Mouse (Mus musculus): ENCODE measurements around the gene Gna12. TPM values are rescaled to one million over a fixed set of nuclear protein-coding genes. Genes with fewer than 3 reads are reported as not detected.

Gna12 gene
- polyA plus RNA-seq, 1 experiment from 2014 or later: 23.9 TPM

DNA sequence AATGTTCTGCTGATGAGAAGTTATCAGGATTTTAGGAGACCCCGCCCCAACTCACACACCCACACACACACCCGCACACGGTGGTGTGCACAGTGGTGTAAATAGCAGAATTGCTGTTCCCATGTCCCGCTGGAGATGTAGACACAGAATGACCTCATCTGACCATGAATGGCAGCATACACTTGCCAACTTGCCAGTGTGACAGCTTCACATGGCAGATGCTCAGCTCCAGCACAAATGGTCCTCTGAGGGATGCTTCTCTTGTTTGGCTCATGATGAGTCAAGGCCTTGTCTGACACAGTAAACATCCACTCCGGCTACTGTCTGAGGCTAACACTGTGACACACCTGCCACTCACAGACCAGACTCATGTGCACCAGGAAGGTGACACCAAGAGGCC is 61.9 kb downstream of the Gna12 start:
- Histone ChIP-seq H3K4me2 (no peak overlapping the region), H3K27me3 (no peaks in the 10 kb centered on the region), H3K9ac (peak overlapping the region; percentile 45; the same call in 1 of the 2 replicates), H3K36me3 (replicated peaks) (peaks cover 2% of the 10 kb centered on the region; the same call in 1 of the 2 replicates), H3K4me3 (replicated peaks) (no peak overlapping the region), H3K4me1 (peaks cover 37% of the 10 kb centered on the region), H3K9me3 (no peaks in the 10 kb centered on the region), H3K27ac (peak overlapping the region; percentile 86)
- 84% methylated on average over 5 of the region's 5 CpGs for WGBS
- ATAC-seq (ENCODE audit: low FRiP score): no peak

DNA sequence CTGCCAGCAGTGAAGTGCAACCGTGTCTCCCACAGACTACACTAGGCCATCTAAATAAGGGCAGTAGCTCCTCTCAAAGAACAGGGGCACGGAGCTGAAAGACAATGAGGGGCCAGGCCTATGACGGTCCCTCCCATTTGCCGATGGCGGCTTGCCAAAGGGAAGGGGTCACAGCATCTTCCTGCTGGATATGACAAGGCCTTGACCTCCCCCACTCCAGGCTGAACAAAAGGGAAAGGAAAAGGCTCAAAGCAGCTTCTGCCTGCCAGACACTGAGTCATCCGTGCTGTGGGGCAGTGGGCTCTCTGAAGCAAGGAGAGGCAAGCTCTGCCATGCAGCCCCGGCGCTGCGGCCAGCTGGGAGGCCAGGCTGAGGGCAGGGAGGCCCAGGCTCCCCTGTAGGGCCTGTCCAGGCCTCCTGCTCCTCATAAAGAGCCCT is 62.5 kb downstream of the Gna12 start:
- Histone ChIP-seq H3K36me3 (replicated peaks) (peaks cover 2% of the 10 kb centered on the region; the same call in 1 of the 2 replicates), H3K4me3 (replicated peaks) (no peak overlapping the region), H3K9ac (peak overlapping the region; percentile 45; the same call in 1 of the 2 replicates), H3K27me3 (no peaks in the 10 kb centered on the region), H3K9me3 (no peaks in the 10 kb centered on the region), H3K27ac (peak overlapping the region; percentile 86), H3K4me1 (peaks cover 37% of the 10 kb centered on the region), H3K4me2 (peak overlapping the region; percentile 6; the same call in 1 of the 2 replicates)
- no peak for ATAC-seq (ENCODE audit: low FRiP score)
- 17% methylated on average over 9 of the region's 9 CpGs for WGBS

DNA sequence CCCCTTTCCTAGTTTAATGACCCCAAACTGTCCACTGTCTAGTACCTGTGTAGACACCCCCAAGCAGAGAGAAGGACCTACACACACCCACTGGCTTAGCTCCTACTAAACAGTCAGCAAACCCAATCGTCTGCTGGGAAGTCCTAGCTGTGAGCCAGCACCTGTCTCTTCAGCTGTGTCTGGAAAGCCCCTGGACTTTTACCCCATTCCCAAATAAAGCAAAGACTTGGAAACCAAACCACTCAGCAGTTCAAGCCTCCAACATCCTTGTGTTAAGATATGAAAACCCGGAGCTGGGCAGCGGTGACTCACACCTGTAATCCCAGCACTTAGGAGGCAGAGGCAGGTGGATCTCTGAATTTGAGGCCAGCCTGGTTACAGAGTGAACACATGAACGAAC is 63.7 kb downstream of the Gna12 start:
- Histone ChIP-seq H3K4me3 (replicated peaks) (no peak overlapping the region), H3K9ac (no peak overlapping the region), H3K36me3 (replicated peaks) (peaks cover 9% of the 10 kb centered on the region), H3K27ac (no peak overlapping the region), H3K9me3 (no peaks in the 10 kb centered on the region), H3K4me2 (no peak overlapping the region), H3K27me3 (no peaks in the 10 kb centered on the region), H3K4me1 (peaks cover 29% of the 10 kb centered on the region)
- 90% methylated on average over 4 of the region's 4 CpGs for WGBS
- ATAC-seq (ENCODE audit: low FRiP score): no peak

DNA sequence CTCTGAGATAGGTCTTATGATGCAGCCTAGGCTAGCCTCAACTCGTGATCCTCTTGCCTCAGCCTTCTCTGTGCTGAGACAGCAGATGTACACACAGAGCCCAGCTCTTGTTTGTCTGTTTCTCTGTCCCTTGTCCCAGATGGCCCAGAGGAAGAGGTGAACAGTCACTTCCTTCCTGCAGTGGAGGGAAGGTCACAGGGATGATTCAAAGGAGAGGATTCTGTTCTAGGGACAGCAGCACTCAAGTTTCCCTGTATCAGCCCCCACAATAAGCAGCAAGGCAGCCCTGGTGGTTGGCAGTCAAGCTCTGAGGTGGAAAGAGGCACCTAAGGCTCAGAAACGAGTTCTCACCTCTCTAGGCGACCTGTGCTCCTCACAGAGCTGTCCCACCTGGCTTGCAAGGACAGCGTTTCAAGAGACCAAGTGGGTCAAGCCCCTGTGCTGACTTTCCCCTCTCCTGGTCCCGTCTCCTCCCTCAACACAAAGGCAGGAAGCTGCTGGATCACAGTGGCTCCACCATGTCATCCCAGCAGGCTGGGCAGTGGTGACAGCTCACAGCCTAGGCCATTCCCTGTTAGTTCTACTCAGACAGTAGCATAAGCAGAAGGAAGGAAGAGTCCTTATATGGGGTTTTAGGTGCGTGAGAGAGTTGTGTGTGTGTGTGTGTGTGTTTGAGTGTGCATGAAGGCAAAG is 65.2 kb downstream of the Gna12 start:
- no peaks in the 10 kb centered on the region for H3K27me3 ChIP-seq

DNA sequence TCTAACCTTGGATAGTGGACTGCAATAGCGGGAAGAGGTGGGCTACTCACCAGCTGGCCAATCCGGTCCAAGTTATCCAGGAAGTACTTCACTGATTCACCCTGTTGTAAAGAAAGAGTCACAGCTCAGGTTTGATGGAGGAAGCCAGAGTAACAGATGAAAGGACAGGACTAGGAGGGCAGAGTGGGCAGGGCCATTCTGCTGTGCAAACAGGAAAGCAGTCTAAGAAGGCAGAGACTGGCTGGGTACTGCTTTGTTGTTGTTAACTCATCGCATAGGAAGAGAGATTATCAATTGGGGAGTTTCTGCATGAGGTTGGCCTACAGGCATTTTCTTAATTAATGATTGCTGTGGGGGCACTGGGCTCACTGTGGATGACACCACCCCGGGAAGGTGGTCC is 67.7 kb downstream of the Gna12 start:
- no peak overlapping the region for H3K27ac ChIP-seq
- H3K9ac ChIP-seq: no peak overlapping the region
- 89% methylated on average over 4 of the region's 4 CpGs for WGBS
- no peak overlapping the region for H3K4me3 ChIP-seq (replicated peaks)
- peaks cover 44% of the 10 kb centered on the region for H3K36me3 ChIP-seq (replicated peaks)
- no peaks in the 10 kb centered on the region for H3K9me3 ChIP-seq
- no peak for ATAC-seq (ENCODE audit: low FRiP score)
- H3K27me3 ChIP-seq: no peaks in the 10 kb centered on the region
- H3K4me1 ChIP-seq: peaks cover 4% of the 10 kb centered on the region
- H3K4me2 ChIP-seq: no peak overlapping the region

More for the DNA sequence above, 65.2 kb downstream of the Gna12 start:
- H3K9me3 ChIP-seq: no peaks in the 10 kb centered on the region
- WGBS: 74% methylated on average over 6 of the region's 6 CpGs
- H3K4me2 ChIP-seq: no peak overlapping the region
- peak overlapping the region; percentile 37 for H3K27ac ChIP-seq
- no peak overlapping the region for H3K4me3 ChIP-seq (replicated peaks)
- no peak overlapping the region for H3K9ac ChIP-seq
- peaks cover 20% of the 10 kb centered on the region for H3K36me3 ChIP-seq (replicated peaks)
- no peak for ATAC-seq (ENCODE audit: low FRiP score)
- peaks cover 21% of the 10 kb centered on the region for H3K4me1 ChIP-seq

DNA sequence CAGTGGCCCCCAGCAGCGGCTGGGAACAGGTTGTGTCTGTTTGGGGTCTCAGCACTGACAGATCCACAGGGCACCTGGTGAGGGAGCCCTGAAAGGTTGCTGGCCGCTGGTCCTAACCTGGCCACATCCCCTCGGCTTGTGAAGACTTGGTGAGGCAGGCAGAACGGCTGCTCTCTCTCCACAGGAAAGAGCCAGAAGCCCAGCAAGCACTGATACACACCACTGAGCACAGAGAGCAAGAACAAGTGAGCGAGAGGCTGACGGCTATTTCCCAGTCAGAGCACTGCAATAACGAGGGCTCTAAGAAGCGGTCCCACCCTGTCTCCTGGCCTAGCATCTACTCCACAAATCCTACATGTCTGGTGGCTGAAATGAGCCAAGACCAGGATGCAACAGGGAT is 71.4 kb downstream of the Gna12 start:
- Histone ChIP-seq H3K9me3 (no peaks in the 10 kb centered on the region), H3K27me3 (no peaks in the 10 kb centered on the region), H3K4me2 (no peak overlapping the region), H3K36me3 (replicated peaks) (peaks cover 42% of the 10 kb centered on the region), H3K4me3 (replicated peaks) (no peak overlapping the region), H3K9ac (no peak overlapping the region), H3K4me1 (no peaks in the 10 kb centered on the region), H3K27ac (no peak overlapping the region)
- WGBS: 75% methylated on average over 8 of the region's 8 CpGs
- ATAC-seq (ENCODE audit: low FRiP score): no peak

DNA sequence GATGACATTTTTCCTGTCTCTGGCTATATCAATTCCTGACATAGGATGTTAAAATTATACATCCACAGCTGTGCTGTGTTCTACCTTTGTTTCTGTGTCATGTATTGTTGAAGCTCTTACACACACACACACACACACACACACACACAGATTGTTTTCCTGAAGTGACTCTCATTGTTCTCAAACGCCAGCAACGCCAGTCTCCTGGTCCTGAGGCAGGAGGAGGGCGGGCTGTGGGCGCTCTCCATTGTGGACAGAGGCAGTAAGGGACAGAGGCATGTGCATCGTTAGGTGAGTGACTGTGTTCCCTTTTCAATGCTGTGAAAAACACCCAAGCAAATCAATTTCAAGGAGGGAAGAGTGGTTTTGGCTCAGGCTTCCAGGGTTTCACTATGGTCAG is 77.0 kb downstream of the Gna12 start:
- 53% methylated on average over 5 of the region's 5 CpGs for WGBS
- no peak overlapping the region for H3K4me2 ChIP-seq
- peaks cover 8% of the 10 kb centered on the region; the same call in 1 of the 2 replicates for H3K36me3 ChIP-seq (replicated peaks)
- no peak for ATAC-seq (ENCODE audit: low FRiP score)
- H3K4me3 ChIP-seq (replicated peaks): no peak overlapping the region
- H3K27me3 ChIP-seq: no peaks in the 10 kb centered on the region
- H3K4me1 ChIP-seq: peaks cover 7% of the 10 kb centered on the region; the same call in 1 of the 2 replicates
- no peak overlapping the region for H3K9ac ChIP-seq
- peaks cover 9% of the 10 kb centered on the region; the same call in 1 of the 2 replicates for H3K9me3 ChIP-seq
- no peak overlapping the region for H3K27ac ChIP-seq

DNA sequence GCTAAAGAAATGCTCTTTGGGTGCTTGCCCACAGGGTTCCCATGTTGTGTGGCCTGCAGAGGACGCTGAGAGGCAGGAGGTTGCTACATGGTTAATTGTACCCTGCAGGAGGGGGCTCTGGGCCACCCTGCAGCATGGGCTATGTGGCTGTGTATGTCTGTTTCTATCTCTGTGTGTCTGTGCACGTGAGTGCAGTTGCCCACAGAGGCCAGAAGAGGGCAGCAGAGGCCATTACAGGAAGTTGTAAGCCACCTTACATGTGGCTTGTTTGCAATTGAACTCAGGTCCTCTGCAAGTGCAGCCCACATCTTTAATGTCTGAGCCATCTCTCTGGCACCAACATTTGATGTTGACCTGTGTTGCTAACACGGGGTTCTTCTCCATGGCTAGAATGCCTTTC is 77.6 kb downstream of the Gna12 start:
- H3K36me3 ChIP-seq (replicated peaks): peaks cover 4% of the 10 kb centered on the region; the same call in 1 of the 2 replicates
- H3K27ac ChIP-seq: no peak overlapping the region
- H3K9me3 ChIP-seq: peaks cover 9% of the 10 kb centered on the region; the same call in 1 of the 2 replicates
- ATAC-seq (ENCODE audit: low FRiP score): no peak
- H3K9ac ChIP-seq: no peak overlapping the region
- H3K4me3 ChIP-seq (replicated peaks): no peak overlapping the region
- H3K27me3 ChIP-seq: no peaks in the 10 kb centered on the region
- H3K4me1 ChIP-seq: peaks cover 7% of the 10 kb centered on the region; the same call in 1 of the 2 replicates
- WGBS: 94% methylated on average over 3 of the region's 3 CpGs
- H3K4me2 ChIP-seq: no peak overlapping the region

DNA sequence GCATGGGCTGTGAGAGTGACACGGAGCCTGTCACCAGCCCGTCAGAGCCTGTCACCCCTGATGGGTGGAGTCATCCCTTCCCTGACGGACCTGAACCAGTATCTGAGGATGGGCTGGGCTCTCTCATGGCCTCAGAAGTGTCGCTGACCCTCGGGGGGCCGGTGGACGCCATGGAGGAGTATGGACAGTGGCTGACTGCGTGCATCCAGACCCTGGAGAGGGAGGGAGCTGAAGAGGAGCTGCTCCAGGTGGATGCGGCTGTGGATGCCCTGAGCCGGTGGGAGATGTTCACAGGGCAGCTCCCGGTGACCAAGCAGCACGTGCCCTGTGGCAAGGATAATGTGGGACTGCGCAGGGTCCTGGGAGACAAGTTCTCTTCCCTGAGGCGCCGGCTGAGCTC is 78.2 kb downstream of the Gna12 start:
- Histone ChIP-seq H3K9me3 (peaks cover 9% of the 10 kb centered on the region; the same call in 1 of the 2 replicates), H3K9ac (no peak overlapping the region), H3K4me2 (no peak overlapping the region), H3K4me1 (peaks cover 7% of the 10 kb centered on the region; the same call in 1 of the 2 replicates), H3K36me3 (replicated peaks) (peaks cover 3% of the 10 kb centered on the region; the same call in 1 of the 2 replicates), H3K27me3 (no peaks in the 10 kb centered on the region), H3K27ac (no peak overlapping the region), H3K4me3 (replicated peaks) (no peak overlapping the region)
- ATAC-seq (ENCODE audit: low FRiP score): no peak
- WGBS: 93% methylated on average over 15 of the region's 15 CpGs

DNA sequence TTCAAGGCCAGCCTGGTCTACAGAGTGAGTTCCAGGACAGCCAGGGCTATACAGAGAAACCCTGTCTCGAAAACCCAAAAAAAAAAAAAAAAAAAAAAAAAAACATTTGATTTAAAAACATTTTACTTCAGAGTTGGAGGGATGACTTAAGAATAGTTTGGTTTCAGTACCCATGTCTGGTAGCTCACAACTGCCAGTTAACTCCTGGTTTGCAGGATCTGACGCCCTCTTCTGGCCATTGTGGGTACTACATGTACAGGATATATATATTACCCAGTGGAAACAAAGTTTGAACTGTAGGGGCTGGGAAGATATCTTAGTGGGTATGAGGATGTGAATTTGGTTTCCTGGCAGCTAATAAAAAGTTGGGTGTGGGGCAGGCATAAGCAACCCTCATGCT is 79.3 kb downstream of the Gna12 start:
- Histone ChIP-seq H3K4me3 (replicated peaks) (no peak overlapping the region), H3K36me3 (replicated peaks) (peaks cover 3% of the 10 kb centered on the region; the same call in 1 of the 2 replicates), H3K9ac (no peak overlapping the region), H3K4me1 (peaks cover 12% of the 10 kb centered on the region), H3K27ac (no peak overlapping the region), H3K27me3 (no peaks in the 10 kb centered on the region), H3K9me3 (peaks cover 9% of the 10 kb centered on the region; the same call in 1 of the 2 replicates), H3K4me2 (no peak overlapping the region)
- ATAC-seq (ENCODE audit: low FRiP score): no peak
- 3% methylated on average over 1 of the region's 2 CpGs for WGBS

DNA sequence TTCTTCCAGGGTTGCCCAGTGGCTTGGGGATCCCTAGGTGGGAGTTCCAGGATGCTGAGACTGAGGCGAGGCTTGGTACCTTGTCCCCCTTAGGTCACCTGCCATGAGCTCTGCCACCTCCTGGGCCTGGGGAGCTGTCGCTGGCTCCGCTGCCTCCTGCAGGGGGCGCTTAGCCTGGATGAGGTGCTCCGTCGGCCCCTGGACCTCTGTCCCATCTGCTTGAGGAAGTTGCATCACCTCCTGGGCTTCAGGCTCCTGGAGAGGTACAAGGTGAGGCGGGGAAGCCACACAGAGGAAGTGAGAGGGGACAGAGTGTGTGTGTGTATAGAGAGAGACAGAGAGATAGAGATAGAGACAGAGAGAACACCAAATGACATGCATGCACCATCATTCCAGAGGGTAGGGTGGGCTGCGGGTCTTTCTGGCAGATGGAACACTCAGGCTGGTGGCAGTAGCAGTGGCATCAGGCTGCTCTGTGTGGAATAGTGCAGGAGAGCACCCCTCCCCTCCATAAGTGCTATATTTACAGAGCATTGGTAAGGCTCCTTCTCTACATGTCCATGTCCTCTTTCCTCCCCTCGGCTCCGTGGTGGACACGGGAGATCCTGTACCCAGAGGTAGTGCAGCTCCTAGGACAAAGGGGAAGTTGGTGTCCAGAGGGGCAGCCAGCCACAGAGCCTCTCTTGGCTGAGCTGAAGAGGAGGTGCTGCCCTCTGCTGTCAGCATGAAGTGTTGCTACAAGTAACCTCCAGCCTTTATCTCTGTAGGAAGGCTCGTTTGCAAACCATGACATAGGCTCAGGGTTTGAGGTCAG is 81.0 kb downstream of the Gna12 start:
- peak overlapping the region; percentile 26 for H3K4me3 ChIP-seq (replicated peaks)
- H3K9me3 ChIP-seq: peaks cover 9% of the 10 kb centered on the region; the same call in 1 of the 2 replicates
- H3K27ac ChIP-seq: peak overlapping the region; percentile 27; the same call in 1 of the 2 replicates
- ATAC-seq (ENCODE audit: low FRiP score): peak; percentile 81
- 0 out of 2 replicates have a peak, but pooled peaks cover 3% of the 10 kb centered on the region for H3K36me3 ChIP-seq (replicated peaks)
- peak overlapping the region; percentile 44 for H3K4me2 ChIP-seq
- H3K4me1 ChIP-seq: peaks cover 12% of the 10 kb centered on the region
- 18% methylated on average over 12 of the region's 12 CpGs for WGBS
- H3K9ac ChIP-seq: peak overlapping the region; percentile 18; the same call in 1 of the 2 replicates
- no peaks in the 10 kb centered on the region for H3K27me3 ChIP-seq

DNA sequence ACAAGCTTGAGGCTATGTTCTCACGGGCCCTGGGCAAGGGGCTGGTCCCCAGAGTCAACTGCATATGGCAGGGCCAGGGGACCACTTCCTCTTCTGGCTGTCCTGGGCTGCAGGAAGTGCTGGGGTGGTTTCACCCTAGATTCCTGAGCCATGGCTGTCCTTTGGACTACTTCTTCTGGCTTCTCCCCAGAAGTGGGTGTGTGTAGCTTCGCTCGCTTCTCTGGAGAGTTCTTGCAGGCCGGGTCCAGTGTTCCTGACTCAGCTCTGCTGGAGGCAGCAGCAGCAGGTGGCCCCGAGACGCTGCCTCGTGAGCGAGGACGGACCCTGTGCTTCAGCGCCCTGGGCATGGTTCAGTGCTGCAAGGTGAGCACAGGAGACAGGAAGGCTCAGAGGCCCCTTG is 81.8 kb downstream of the Gna12 start:
- Histone ChIP-seq H3K27me3 (peaks cover 7% of the 10 kb centered on the region; the same call in 1 of the 2 replicates), H3K4me3 (replicated peaks) (no peak overlapping the region), H3K9me3 (peaks cover 9% of the 10 kb centered on the region; the same call in 1 of the 2 replicates), H3K9ac (no peak overlapping the region), H3K36me3 (replicated peaks) (0 out of 2 replicates have a peak, but pooled peaks cover 3% of the 10 kb centered on the region), H3K4me2 (no peak overlapping the region), H3K27ac (no peak overlapping the region), H3K4me1 (peaks cover 12% of the 10 kb centered on the region)
- 84% methylated on average over 10 of the region's 10 CpGs for WGBS
- ATAC-seq (ENCODE audit: low FRiP score): no peak
